Mouse (Mus musculus): Measurements from ENCODE around the gene Gm45785. TPM values are rescaled to one million over a fixed set of nuclear protein-coding genes. Genes with fewer than 3 reads are reported as not detected.
A peak's percentile ranks its signal among the peaks of the same experiment; 100 is the strongest.
"Not testable (repeated sequence)": the region's sequence is repeated elsewhere in the genome, so short reads cannot be mapped to it uniquely, and the experiment has no call there.

The Gm45785 gene
- not detected in 2 replicates for total RNA-seq (2015; ENCODE audit: low replicate concordance)
- total RNA-seq (2017; ENCODE audit: low replicate concordance) = not detected in 2 replicates

DNA sequence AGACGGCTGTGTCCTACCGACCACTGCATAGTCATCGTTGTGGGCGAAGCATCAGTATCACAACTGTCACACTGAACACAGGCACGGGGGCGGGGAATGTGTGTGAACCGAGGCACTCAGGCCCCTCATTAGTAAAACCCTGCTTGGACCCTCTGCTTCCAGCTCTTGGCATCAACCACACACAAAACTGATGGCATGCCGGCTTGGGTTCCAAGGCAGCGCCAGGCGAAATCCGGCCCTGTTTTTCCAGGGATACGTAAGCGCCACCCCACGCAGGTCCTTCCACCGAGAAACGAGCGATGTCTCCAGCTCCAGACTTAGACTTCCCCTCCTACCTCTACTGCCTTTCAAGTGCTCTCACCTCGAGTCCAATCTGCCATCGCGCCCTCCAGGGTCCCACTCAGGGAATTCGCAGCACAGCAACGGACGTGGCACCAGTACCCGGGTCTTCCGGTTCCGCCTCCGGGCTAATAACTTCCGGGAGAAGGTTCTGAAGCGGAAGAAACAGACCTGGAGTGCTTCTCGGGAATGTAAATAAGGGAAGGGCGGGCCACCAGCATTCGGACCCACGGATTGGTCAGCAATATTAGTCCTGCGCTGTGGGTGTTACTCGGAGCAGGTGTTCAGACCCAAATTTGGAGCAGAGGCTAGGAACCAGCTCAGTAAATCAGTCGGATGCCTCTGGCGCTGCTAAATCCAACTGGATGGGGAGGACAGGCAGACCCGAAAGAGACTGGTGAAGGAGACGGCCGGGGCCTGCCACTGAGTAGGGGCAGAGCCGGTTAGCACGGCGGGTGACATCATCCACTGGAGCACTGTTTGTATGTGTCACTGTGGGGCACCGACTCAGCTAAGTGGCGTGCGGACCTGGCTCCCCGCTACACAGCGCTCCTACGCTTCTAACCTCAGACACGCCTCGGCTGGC is at the start of gene Gm45785:
TSS of gene Gm45785 (minus strand) at position 472 of the 925 bp plus-strand sequence.
- ATAC-seq (replicated peaks; ENCODE audit: low FRiP score, poor library complexity, severe bottlenecking) = peak; percentile 73

DNA sequence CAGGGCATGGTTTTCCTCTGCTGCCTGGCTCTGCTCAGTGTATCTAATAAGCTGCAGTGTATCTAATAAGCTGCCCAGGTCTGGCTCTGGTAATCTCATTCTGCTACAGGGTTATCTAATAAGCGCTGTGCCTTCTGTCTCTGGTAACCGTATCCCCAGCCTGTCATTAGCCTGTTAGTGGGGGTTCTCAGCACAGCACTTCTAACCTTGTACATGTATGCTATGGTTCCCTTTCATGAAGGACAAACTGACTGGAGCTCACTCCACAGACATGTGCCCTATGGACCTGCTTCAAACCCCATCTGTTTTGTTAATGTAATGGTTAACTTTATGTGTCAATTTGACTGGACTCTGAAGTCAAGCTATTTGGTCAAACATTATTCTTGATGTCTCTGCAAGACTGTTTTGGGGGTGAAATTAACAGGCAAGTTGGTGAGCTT is 49.5 kb upstream of the Gm45785 start:
- ATAC-seq (replicated peaks; ENCODE audit: low FRiP score, poor library complexity, severe bottlenecking) = no peak

DNA sequence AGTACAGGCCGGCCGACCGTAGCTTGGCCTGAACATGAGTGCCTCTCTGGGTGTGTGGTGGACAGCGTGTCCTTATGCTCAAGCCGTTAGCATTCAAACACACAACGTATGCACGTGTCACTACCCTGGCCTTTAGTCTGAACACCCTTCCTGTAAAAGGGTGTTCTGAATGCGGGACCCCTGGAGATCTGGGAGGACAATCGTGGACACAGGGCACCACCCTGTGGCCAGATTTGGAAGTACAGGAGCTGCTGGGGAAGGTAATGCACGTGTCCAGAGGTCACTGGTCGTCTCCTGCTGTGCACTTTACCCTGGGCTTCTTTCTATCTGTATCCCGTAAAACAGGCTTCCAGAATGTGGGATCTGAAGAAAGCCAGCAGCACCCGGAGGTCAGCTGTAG is 47.1 kb upstream of the Gm45785 start:
- peak; percentile 62 for ATAC-seq (replicated peaks; ENCODE audit: low FRiP score, poor library complexity, severe bottlenecking)

DNA sequence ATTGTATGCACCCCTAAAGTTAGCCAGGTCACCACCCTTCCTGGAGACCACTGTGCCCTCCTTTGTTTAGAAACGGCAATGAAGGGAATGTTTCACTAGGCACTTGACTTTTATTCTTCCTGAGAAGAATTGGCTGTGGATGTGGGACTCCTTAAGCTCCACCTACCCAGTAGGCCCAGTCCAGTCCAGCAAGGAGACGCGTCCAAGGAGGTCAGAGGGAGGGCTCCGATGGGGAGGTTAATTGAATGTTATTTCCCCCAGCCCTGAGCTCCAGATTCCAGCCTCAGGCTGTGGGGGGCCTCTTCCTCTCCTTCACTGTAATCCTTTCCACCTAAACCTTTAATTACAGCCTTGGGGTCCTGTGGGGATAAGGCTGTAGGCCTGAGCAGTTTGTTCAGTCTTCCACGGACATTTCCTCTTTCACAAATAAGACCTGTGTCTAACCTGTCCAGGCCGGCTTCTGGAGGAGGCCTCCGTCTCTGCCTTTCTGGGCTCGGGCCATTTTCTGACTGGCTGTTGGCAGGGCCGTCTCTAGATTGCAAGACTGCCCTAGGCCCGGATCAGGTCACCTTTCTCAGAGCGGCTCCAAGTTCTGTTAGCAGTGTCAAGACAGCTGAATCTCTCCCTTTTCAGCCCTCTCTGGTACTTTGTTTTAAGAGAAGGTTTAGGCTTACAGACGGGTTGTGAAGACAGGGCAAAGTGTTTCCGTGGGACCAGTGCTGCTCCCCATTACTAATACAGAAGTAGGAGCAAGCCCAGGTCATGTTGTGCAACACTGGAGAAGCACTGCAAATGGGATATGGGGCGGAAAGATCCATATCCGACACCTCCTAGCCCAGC is 46.1 kb upstream of the Gm45785 start:
- ATAC-seq (replicated peaks; ENCODE audit: low FRiP score, poor library complexity, severe bottlenecking) = no peak

DNA sequence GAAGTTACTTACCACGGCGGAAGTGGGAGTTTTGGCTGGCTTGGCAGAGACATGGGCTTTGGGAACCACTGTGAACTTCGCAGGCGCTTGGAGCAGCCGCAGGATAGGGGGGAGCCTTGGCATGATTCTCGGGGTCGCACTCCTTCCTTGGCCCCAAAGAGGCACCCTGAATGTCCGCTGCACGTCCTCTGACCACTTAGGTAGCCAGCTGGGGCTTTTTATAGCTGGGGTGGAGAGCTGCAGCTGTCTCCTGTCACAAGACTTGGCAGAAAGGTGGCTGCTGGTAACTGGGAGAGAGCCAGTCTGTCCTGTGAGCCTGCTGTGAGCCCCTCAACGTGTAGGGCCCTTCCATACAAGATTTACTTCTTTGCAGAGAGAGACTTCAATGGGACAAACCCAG is 44.1 kb upstream of the Gm45785 start, which contains the start of gene Cox8b:
TSS of gene Cox8b (minus strand) at position 227 of the 400 bp plus-strand sequence.
- no peak for ATAC-seq (replicated peaks; ENCODE audit: low FRiP score, poor library complexity, severe bottlenecking)

DNA sequence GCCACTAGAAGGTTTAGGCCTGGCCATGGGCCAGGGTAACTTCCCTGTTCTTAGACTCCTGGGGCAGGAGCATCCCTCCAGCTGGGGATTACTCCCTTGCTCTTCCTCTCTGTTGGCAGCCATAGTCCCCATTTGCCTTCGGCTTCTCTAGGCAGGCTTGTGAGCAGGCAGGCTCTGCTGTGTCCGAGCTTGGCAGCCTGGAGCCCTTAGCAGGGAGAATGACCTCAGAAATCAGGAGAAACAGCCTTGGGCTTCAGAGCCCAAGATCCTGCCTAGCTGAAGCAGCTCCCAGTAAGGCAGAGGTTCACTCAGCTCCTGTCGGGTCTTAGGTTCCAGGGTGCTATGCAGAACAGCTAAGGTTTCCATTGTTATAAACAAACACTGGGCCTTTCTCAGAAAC is 43.0 kb upstream of the Gm45785 start:
- ATAC-seq (replicated peaks; ENCODE audit: low FRiP score, poor library complexity, severe bottlenecking) = no peak

DNA sequence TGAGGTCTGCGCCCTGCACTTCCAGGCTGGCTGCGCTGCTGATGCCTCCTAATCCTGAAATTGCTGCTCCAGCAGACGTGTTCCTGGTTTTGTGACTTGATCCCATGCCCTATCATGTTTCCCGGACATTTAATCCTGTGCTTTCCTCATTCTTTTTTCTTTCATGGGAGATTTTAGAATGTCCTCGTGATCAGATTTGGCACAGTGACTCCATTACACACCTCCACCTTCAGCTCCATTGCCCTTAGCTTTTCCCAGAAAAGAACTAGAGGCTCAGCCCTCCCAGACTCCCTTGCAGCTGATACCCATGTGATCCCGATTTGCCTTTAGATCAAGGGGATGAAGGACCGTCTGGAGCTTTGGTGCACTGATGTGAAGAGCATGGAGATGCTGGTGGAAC is 41.7 kb upstream of the Gm45785 start:
- no peak for ATAC-seq (replicated peaks; ENCODE audit: low FRiP score, poor library complexity, severe bottlenecking)

DNA sequence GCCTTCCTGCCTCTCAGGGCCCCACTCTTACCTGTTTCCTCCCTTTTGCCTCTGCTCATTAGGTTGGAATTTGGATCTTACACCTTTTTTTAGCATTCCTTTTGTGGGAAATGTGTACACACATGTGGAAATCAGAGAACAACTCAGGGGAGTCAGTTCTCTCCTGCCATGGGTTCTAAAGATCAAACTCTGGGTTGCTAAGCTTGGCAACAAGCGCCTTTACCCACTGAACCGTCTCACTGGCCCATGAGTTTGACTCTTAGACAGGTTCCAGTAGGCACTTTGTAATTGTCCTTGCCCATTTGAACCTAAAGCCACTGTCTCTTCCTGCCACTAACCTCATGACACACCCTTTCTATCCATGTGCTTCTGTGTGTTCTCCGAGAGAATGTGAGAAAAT is 38.5 kb upstream of the Gm45785 start:
- ATAC-seq (replicated peaks; ENCODE audit: low FRiP score, poor library complexity, severe bottlenecking) = no peak

DNA sequence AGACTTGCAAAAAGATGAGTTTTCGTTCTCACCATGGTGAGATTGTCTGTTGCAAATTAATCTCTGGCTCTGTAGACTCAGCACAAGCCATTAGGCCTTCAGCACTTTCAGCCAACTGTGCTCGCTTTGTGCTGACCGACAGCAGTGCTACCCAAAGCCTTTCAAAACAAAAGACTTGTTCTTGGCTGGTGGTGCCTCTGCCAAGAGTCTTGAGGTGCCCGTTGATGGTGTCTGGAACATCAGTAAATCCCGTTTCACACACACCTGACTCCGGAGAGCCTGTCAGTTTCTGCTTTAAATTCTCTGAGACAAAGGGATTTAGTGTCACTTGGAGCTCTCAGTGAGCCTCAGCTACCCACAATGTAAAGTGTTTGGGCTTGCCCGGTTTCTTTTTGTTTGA is 37.9 kb upstream of the Gm45785 start:
- ATAC-seq (replicated peaks; ENCODE audit: low FRiP score, poor library complexity, severe bottlenecking) = no peak

DNA sequence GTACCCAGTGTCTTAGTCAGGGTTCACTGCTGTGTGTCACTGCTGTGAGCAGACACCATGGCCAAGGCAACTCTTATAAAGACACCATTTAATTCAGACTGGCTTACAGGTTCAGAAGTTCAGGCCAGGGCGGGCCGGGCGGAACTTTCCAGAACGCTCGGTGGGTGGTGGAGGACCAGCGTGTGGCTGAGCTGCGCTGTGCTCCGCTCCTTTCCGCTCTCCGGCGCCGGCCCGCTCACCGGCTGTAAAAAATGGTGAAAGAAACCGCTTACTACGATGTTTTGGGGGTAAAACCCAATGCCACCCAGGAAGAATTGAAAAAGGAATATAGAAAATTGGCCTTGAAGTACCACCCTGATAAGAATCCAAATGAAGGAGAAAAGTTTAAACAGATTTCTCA is 34.5 kb upstream of the Gm45785 start:
- not testable (repeated sequence) for ATAC-seq (replicated peaks; ENCODE audit: low FRiP score, poor library complexity, severe bottlenecking)

DNA sequence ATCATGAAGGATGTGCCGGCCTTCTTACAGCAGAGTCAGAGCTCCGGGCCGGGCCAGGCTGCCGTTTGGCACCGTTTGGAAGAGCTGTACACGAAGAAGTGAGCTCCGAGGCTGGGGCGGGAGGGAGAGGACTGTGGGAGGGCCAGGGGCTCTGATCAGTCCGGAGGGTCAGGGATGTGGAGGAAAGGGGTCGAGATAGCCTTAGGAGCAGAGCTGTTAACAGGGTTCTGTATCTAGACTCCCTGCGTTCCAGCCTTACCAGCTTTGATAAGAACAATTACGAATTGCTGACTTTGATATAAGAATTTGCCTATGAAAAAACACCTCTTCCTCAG is 26.3 kb upstream of the Gm45785 start:
- ATAC-seq (replicated peaks; ENCODE audit: low FRiP score, poor library complexity, severe bottlenecking) = peak; percentile 39

DNA sequence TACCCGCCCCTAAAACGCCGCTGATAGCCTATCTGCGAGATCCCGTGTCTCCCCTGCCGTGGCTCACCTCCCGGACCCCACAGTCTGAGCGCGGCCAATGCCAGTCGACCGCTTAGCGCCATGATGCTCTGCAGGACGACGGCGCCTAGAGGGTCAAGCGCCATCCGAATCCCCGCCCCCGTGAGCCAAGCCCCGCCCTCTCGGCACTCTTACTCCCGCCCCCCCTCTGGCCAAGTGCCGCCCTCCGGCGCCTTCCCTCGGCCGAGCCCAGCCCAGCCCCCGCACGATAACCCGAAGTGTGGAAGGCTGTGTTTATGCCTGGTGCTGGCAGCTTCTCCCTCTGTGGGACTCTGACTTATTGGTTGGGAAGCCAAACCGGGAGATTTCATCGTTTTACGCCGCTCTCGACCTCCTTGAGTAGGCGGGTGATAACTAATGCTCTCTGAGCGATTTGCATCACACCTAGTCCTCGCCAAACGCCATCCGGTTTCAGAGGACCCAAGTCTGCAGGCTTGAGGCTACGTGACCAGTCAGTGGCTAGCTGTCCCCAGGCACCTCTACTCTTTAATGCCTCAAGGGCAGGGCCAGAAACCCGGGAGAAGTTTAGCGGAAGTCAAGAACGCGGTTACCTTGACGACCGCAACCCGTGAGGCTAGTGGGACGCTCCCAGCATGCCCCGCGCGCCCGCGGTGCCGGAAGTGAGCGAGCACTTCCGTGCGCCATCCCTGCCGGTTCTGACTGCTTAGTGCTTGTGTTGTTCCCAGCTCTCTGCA is 25.8 kb upstream of the Gm45785 start, which contains the start of the genes Psmd13 and Sirt3:
TSS of gene Psmd13 (plus strand) at position 273 of the 773 bp plus-strand sequence.
TSS of gene Sirt3 (minus strand) at position 614 of the 773 bp plus-strand sequence.
- ATAC-seq (replicated peaks; ENCODE audit: low FRiP score, poor library complexity, severe bottlenecking) = peak; percentile 89

DNA sequence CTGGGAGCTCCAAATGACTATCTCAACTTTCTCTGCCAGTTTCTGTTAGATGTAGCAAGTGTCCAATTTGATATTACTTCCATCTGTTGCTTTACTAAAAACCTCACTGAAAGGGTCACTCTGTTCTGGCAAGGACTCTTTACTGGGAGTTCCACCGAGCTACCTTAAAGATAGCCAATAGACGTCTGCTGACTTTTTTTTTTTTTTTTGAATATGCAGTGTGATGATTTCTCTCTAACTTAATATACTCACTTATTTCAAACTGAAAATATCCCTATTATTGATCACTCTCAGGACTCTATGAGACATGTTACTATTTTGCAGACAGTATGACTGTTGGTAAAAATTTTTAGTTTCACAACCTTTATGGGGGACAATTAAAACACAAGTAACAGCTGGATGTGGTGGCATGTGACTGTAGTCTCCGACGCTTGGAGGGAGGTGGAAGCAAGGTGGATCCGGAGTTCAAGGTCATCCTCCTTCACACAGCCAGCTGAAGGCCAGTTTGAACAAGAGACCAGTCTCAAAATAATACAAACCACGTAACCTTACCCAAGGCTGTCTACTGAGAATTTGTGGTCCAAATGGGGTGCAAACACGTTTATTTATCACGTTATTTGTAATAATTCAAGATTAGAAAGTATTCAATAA is 24.9 kb upstream of the Gm45785 start:
- no peak for ATAC-seq (replicated peaks; ENCODE audit: low FRiP score, poor library complexity, severe bottlenecking)

DNA sequence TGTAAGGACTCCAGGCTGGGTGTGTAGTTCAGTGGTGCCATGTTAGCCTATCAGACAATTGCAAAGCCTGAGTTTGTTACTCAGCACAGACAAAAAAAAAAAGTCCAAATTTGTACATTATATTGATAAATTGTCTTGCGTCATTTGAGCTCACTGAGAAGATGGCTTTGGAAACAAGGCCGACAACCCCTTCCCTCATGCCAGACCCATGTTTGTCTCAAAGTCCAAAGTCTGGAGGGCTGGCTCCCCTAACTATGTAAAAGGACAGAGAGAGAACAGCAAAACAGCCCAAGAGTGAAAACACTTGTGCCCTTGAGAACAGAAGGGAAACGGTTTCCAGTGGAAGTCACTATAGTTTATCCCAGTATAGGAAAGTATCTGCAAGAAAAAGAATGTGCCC is 24.3 kb upstream of the Gm45785 start:
- no peak for ATAC-seq (replicated peaks; ENCODE audit: low FRiP score, poor library complexity, severe bottlenecking)

DNA sequence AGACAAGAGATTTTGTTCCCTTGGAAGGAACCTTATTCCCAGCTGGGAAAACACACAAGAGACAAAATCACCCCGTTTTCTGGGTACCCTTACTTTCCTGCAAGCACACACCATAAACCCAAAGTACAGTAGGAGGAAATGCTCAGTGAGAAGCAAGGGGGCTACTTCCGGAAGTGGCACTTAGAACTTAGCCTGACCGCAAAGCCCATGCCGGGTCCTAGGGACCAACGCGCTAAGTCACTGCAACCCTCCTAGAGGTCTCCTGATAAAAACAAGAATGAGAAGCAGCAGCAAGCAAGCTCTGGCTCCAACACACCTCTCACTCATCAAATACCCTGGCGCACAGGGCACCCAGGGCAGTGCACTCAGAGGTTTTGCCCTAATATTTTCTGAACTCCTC is 23.2 kb upstream of the Gm45785 start:
- ATAC-seq (replicated peaks; ENCODE audit: low FRiP score, poor library complexity, severe bottlenecking) = no peak

DNA sequence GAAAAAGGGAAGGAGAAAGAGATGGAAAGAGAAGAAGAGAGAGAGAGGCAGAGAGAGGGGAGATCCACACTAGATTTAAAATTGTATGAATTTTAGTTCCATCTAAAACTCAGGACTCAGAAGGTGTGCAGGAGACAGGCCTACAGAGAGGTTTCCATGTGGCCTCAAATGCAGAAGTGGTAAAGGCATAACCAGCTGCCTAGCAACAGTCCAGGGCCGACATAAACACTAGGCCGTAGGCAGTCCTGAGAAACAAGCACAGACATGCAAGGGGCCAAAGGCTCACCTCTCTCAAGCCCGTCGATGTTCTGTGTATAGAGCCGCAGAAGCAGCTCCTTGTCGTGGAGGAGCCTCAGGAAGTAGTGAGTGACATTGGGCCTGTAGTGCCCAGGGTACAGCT is 21.2 kb upstream of the Gm45785 start:
- no peak for ATAC-seq (replicated peaks; ENCODE audit: low FRiP score, poor library complexity, severe bottlenecking)

DNA sequence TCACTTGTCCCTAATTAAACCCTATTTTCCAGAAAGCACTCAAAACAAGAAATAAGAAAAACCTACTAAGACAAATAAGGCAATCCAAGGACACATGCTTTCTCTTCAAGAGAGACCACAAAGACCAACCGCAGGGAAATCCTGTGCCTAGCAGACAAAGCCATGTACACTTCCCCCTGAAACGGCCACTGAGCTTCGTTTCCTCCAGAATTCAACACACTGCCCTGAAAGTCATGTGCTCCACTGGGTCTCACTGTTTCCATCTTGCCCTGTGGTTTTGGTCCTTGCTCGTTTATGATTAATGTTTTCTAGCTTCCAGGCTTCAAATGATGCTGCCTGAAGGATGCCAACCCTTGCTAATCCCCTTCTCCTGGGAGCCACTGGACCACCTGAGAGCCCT is 18.1 kb upstream of the Gm45785 start:
- no peak for ATAC-seq (replicated peaks; ENCODE audit: low FRiP score, poor library complexity, severe bottlenecking)

DNA sequence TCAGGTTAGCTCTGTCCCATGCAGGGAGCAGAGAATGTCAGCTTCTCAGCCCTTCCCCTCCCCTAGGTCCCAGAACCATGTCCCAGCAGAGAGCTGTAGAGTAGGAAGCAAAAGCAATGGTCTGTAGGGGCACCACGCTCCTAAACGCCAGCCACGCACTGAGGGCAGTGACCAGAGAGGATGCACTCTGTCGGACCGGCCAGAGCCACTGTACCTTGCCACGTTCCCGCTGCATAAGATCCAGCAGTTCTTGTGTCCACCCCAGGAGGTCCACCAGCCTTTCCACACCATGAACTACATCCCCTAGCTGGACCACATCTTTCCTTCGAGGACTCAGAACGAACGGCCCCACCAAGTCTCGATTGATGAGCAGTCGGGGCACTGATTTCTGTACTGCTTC is 8.6 kb upstream of the Gm45785 start:
- no peak for ATAC-seq (replicated peaks; ENCODE audit: low FRiP score, poor library complexity, severe bottlenecking)

DNA sequence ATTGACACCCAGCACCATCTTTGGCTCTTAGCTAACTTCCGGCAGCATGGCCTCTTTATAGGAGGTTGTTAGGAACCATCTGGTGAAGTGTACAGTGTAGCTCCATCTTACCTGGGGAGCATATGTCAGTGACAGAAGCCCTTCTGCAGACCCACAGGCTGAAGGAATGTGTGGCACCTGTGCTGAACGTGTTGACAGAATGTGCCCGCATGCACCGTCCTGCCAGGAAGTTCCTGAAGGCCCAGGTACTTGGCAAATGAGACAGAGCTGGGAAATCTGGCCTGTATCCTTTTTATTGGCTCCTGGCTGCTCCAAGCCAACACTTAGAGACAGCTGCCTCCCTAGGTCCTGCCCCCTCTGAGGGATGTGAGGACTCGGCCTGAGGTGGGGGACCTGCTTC is 4.6 kb upstream of the Gm45785 start:
- ATAC-seq (replicated peaks; ENCODE audit: low FRiP score, poor library complexity, severe bottlenecking) = no peak
